Mouse (Mus musculus): ENCODE measurements around the gene Pspn. TPM values are rescaled to one million over a fixed set of nuclear protein-coding genes. Genes with fewer than 3 reads are reported as not detected.

Pspn gene
- polyA plus RNA-seq, 1 experiment from 2014 or later = 0.68 TPM

GRCm38 (mm10) chr17:56974708-56975240 lies 25.0 kb downstream of the Pspn start:
- H3K9ac ChIP-seq = no peak overlapping the region
- no peaks in the 10 kb centered on the region for H3K4me1 ChIP-seq
- no peak overlapping the region for H3K4me3 ChIP-seq
- 79% methylated on average over 5 of the region's 5 CpGs for WGBS
- H3K27ac ChIP-seq = no peak overlapping the region
- H3K36me3 ChIP-seq = no peaks in the 10 kb centered on the region
- peaks cover 2% of the 10 kb centered on the region; the same call in 1 of the 2 replicates for H3K27me3 ChIP-seq
- no peaks in the 10 kb centered on the region for H3K9me3 ChIP-seq (replicated peaks)
- no peak for ATAC-seq (ENCODE audit: low FRiP score)
- H3K4me2 ChIP-seq (replicated peaks) = no peak overlapping the region

- Histone ChIP-seq H3K4me2 (replicated peaks) (no peak overlapping the region), H3K9ac (no peak overlapping the region), H3K27me3 (peaks cover 2% of the 10 kb centered on the region; the same call in 1 of the 2 replicates), H3K4me3 (no peak overlapping the region), H3K27ac (no peak overlapping the region), H3K4me1 (no peaks in the 10 kb centered on the region), H3K9me3 (replicated peaks) (no peaks in the 10 kb centered on the region), H3K36me3 (no peaks in the 10 kb centered on the region)
- WGBS = 67% methylated on average over 14 of the region's 14 CpGs
- no peak for ATAC-seq (ENCODE audit: low FRiP score)
These were observed 25.7 kb downstream of the Pspn start for GRCm38 (mm10) chr17:56973956-56974707.

DNA sequence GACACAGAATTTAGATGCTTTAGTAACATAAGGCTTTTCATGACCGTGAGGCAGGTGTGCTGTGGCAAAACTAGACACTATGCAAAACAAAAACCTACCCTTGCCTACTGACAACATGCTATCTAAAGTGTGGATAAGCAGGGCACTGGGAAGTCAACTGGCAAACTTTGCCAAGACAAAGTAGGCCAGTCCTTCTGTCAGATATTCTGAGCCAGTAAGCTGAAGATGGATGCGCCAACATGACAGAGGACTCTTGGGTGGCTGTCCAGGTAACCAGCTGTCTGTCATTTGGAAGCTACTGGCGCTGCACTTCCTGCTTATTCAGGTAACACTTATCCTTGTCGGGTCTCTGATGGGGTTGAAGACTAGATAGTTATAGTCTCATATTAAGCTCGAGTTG lies 29.7 kb downstream of the Pspn start:
- peaks cover 2% of the 10 kb centered on the region; the same call in 1 of the 2 replicates for H3K27me3 ChIP-seq
- H3K27ac ChIP-seq = no peak overlapping the region
- H3K4me2 ChIP-seq (replicated peaks) = no peak overlapping the region
- no peaks in the 10 kb centered on the region for H3K4me1 ChIP-seq
- no peaks in the 10 kb centered on the region for H3K36me3 ChIP-seq
- 65% methylated on average over 5 of the region's 5 CpGs for WGBS
- H3K9ac ChIP-seq = no peak overlapping the region
- H3K9me3 ChIP-seq (replicated peaks) = no peaks in the 10 kb centered on the region
- no peak overlapping the region for H3K4me3 ChIP-seq
- no peak for ATAC-seq (ENCODE audit: low FRiP score)

GRCm38 (mm10) chr17:56969321-56969720 lies 30.5 kb downstream of the Pspn start:
- Histone ChIP-seq H3K4me2 (replicated peaks) (no peak overlapping the region), H3K36me3 (no peaks in the 10 kb centered on the region), H3K9me3 (replicated peaks) (no peaks in the 10 kb centered on the region), H3K4me1 (no peaks in the 10 kb centered on the region), H3K27ac (no peak overlapping the region), H3K27me3 (peaks cover 2% of the 10 kb centered on the region; the same call in 1 of the 2 replicates), H3K4me3 (no peak overlapping the region), H3K9ac (no peak overlapping the region)
- 80% methylated on average over 3 of the region's 3 CpGs for WGBS
- no peak for ATAC-seq (ENCODE audit: low FRiP score)

DNA sequence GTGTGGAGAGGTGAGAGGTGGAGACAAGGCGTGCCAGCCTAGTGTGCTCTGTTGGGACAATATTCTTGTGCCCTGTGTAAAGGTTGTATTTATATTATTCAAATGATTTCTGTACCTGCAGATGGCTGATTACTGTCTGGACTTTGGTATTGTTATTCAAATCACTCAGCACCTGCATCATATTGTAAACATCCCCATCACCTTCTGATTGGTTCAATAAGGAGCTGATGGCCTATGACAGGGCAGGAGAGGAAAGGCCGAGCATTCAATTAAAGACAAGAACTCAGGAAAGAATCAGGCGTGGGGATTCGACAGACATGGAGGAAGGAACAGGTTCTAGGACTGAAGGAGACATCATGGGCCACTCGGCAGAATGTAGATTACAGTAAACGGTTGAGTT lies 36.2 kb downstream of the Pspn start:
- Histone ChIP-seq H3K9ac (no peak overlapping the region), H3K27ac (no peak overlapping the region), H3K4me1 (no peaks in the 10 kb centered on the region), H3K27me3 (no peaks in the 10 kb centered on the region), H3K4me3 (no peak overlapping the region), H3K4me2 (replicated peaks) (no peak overlapping the region), H3K36me3 (no peaks in the 10 kb centered on the region), H3K9me3 (replicated peaks) (no peaks in the 10 kb centered on the region)
- 75% methylated on average over 6 of the region's 6 CpGs for WGBS
- no peak for ATAC-seq (ENCODE audit: low FRiP score)

GRCm38 (mm10) chr17:56962642-56963405 lies 37.0 kb downstream of the Pspn start:
- H3K36me3 ChIP-seq = no peaks in the 10 kb centered on the region
- H3K27me3 ChIP-seq = no peaks in the 10 kb centered on the region
- no peak overlapping the region for H3K4me3 ChIP-seq
- no peak for ATAC-seq (ENCODE audit: low FRiP score)
- WGBS = 82% methylated on average over 5 of the region's 5 CpGs
- no peak overlapping the region for H3K9ac ChIP-seq
- H3K4me2 ChIP-seq (replicated peaks) = no peak overlapping the region
- no peaks in the 10 kb centered on the region for H3K9me3 ChIP-seq (replicated peaks)
- no peak overlapping the region for H3K27ac ChIP-seq
- no peaks in the 10 kb centered on the region for H3K4me1 ChIP-seq

GRCm38 (mm10) chr17:56961880-56962279 lies 37.9 kb downstream of the Pspn start:
- Histone ChIP-seq H3K4me1 (no peaks in the 10 kb centered on the region), H3K27me3 (no peaks in the 10 kb centered on the region), H3K9me3 (replicated peaks) (no peaks in the 10 kb centered on the region), H3K36me3 (no peaks in the 10 kb centered on the region), H3K9ac (no peak overlapping the region), H3K4me3 (no peak overlapping the region), H3K27ac (no peak overlapping the region), H3K4me2 (replicated peaks) (no peak overlapping the region)
- 91% methylated on average over 4 of the region's 4 CpGs for WGBS
- ATAC-seq (ENCODE audit: low FRiP score) = no peak

- 79% methylated on average over 4 of the region's 4 CpGs for WGBS
- Histone ChIP-seq H3K4me3 (no peak overlapping the region), H3K4me1 (no peaks in the 10 kb centered on the region)
These were observed 41.2 kb downstream of the Pspn start for GRCm38 (mm10) chr17:56958667-56959066.

DNA sequence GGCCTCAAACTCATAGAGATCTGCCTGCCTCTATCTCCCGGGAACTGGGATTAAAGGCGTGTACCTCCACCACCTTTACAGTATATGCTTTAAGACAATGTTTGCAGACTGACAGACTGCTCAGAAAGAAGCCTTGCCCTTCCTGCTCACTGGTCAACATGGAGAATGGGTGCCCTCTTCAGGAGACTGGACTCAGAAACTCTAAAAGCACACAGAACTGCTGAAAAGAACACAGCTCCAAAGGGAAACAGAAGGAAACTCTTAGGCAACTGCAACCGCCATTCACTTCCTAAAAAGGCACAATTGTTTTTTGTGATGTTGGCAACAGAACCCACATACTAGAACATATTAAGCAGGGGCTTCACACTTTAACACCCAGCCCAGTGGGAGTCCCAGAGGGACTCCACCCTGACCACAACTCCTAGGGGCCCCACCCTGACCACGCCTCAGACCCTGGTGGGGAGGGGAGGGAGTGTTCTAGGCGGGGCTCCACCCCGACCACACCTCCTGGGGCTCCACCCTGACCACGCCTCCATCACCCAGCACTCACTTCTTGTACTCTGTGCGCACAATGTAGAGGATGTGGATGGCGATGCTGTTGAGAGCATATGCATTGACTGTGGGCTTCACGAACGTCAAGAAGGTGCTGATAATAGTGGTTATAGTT lies 41.9 kb downstream of the Pspn start:
- Histone ChIP-seq H3K4me2 (replicated peaks) (no peak overlapping the region), H3K4me1 (no peaks in the 10 kb centered on the region), H3K9me3 (replicated peaks) (no peaks in the 10 kb centered on the region), H3K4me3 (no peak overlapping the region), H3K27ac (no peak overlapping the region), H3K27me3 (no peaks in the 10 kb centered on the region; the same call in 1 of the 2 replicates), H3K36me3 (no peaks in the 10 kb centered on the region), H3K9ac (no peak overlapping the region)
- no peak for ATAC-seq (ENCODE audit: low FRiP score)
- 26% methylated on average over 11 of the region's 11 CpGs for WGBS

More at GRCm38 (mm10) chr17:56958667-56959066, 41.2 kb downstream of the Pspn start:
- no peaks in the 10 kb centered on the region for H3K9me3 ChIP-seq (replicated peaks)
- no peak overlapping the region for H3K4me2 ChIP-seq (replicated peaks)
- no peak overlapping the region for H3K27ac ChIP-seq
- H3K9ac ChIP-seq = no peak overlapping the region
- H3K36me3 ChIP-seq = no peaks in the 10 kb centered on the region
- ATAC-seq (ENCODE audit: low FRiP score) = no peak
- H3K27me3 ChIP-seq = no peaks in the 10 kb centered on the region; the same call in 1 of the 2 replicates

DNA sequence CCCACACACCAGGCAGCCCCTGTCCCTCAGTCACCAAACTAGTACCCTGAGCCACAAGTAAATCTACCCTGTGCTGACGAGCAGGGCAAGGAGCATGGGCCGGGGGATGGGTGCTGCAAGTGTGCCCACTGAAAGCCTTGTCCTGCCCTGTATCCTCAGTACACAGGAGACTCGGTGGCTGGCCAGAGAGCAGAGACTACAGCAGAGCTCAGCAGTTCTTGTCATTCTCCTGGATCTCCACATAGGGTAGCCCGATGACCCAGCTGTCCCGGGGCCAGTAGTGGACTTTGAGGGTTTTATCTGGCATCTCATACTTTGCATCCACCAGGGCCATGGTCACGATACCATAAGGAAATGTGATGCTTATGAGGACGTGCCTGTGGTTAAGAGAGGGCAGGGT lies 44.9 kb downstream of the Pspn start:
- Histone ChIP-seq H3K4me3 (no peak overlapping the region), H3K27me3 (no peaks in the 10 kb centered on the region; the same call in 1 of the 2 replicates), H3K27ac (no peak overlapping the region), H3K4me1 (no peaks in the 10 kb centered on the region), H3K4me2 (replicated peaks) (no peak overlapping the region), H3K36me3 (no peaks in the 10 kb centered on the region), H3K9ac (no peak overlapping the region), H3K9me3 (replicated peaks) (no peaks in the 10 kb centered on the region)
- WGBS = 86% methylated on average over 7 of the region's 7 CpGs
- ATAC-seq (ENCODE audit: low FRiP score) = no peak

- Histone ChIP-seq H3K36me3 (no peaks in the 10 kb centered on the region), H3K9ac (no peak overlapping the region), H3K4me1 (no peaks in the 10 kb centered on the region), H3K4me2 (replicated peaks) (no peak overlapping the region), H3K27ac (no peak overlapping the region), H3K4me3 (no peak overlapping the region), H3K27me3 (no peaks in the 10 kb centered on the region; the same call in 1 of the 2 replicates), H3K9me3 (replicated peaks) (no peaks in the 10 kb centered on the region)
- WGBS = 83% methylated on average over 1 of the region's 1 CpGs
- no peak for ATAC-seq (ENCODE audit: low FRiP score)
These were observed 47.2 kb downstream of the Pspn start for GRCm38 (mm10) chr17:56952639-56953038.

DNA sequence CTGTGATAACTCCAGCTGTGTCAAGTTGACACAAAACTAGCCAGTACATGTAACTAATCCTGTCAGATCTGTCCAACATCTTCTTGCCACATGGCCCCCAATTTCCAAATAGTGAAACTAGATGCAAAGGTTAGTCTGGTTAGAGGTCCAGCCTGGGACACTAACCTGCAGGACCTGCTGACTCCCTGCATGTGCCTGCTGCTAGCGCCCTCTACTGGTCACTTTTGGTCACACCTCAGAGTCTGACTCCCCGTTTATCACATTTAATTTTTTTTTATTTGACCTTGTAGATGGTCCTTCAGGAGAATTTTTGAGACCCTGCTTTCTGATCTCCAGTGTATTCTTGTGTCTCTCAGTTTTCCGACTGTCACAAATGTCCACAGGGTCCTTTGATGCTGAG lies 48.9 kb downstream of the Pspn start:
- Histone ChIP-seq H3K36me3 (no peaks in the 10 kb centered on the region), H3K4me3 (no peak overlapping the region)
- 15% methylated on average over 3 of the region's 3 CpGs for WGBS

More for the DNA sequence above, 48.9 kb downstream of the Pspn start:
- no peak for ATAC-seq (ENCODE audit: low FRiP score)
- H3K4me1 ChIP-seq = no peaks in the 10 kb centered on the region
- no peaks in the 10 kb centered on the region; the same call in 1 of the 2 replicates for H3K27me3 ChIP-seq
- H3K4me2 ChIP-seq (replicated peaks) = no peak overlapping the region
- H3K27ac ChIP-seq = no peak overlapping the region
- no peak overlapping the region for H3K9ac ChIP-seq
- H3K9me3 ChIP-seq (replicated peaks) = no peaks in the 10 kb centered on the region
